Mouse (Mus musculus) liver, embryonic 13.5 days (tissue): Measurements from ENCODE around the gene Lag3. TPM values are rescaled to one million over a fixed set of nuclear protein-coding genes. Genes with fewer than 3 reads are reported as not detected.

Experiments
- ATAC-seq: fragments of 200-750 bp; cut with Nextera tagmentation; 2 replicates; pipeline ENCODE4 v1.8.0; 2017; ENCODE audit warnings: low read depth, mild to moderate bottlenecking, moderate number of reproducible peaks, moderate library complexity
- DNase-seq: peaks from one replicate; pipeline ENCODE4 v3.0.0; 2022
- H3K27ac ChIP-seq: fragments of 300-500 bp; sonication (generic); 2 replicates; pipeline ENCODE4 v1.5.1; 2015; ENCODE audit warnings: moderate library complexity, mild to moderate bottlenecking, inconsistent platforms
- H3K27me3 ChIP-seq: fragments of 300-500 bp; sonication (generic); 2 replicates; pipeline ENCODE4 v1.6.1; 2015; ENCODE audit warnings: mild to moderate bottlenecking, inconsistent platforms
- H3K36me3 ChIP-seq: fragments of 300-500 bp; sonication (generic); 2 replicates; pipeline ENCODE4 v1.6.1; 2015; ENCODE audit warnings: mild to moderate bottlenecking, inconsistent platforms
- H3K4me1 ChIP-seq: fragments of 300-500 bp; sonication (generic); replicated peaks from 2 replicates; pipeline ENCODE4 v1.6.1; 2015; ENCODE audit warnings: inconsistent platforms
- H3K4me2 ChIP-seq: fragments of 300-500 bp; sonication (generic); 2 replicates; pipeline ENCODE4 v1.6.1; 2015; ENCODE audit warnings: inconsistent platforms, mild to moderate bottlenecking, moderate library complexity
- H3K4me3 ChIP-seq: fragments of 300-500 bp; sonication (generic); replicated peaks from 2 replicates; pipeline ENCODE4 v1.5.1; 2015; ENCODE audit warnings: mild to moderate bottlenecking, inconsistent platforms
- H3K9ac ChIP-seq: fragments of 300-500 bp; sonication (generic); 2 replicates; pipeline ENCODE4 v1.6.1; 2015; ENCODE audit warnings: mild to moderate bottlenecking, inconsistent platforms
- H3K9me3 ChIP-seq: fragments of 300-500 bp; sonication (generic); replicated peaks from 2 replicates; pipeline ENCODE4 v1.6.1; 2016; ENCODE audit warnings: inconsistent platforms
- WGBS: fragments of 180-500 bp; shearing (Covaris S2); methylation state at CpG from one replicate; pipeline ENCODE4 v1.1.7; 2015; ENCODE audit not compliant: insufficient replicate concordance; 5-methylcytosine and 5-hydroxymethylcytosine counted together
- polyA plus RNA-seq: library from polyadenylated mRNA; unstranded; fragments of >200 nt; fragmentation: Nextera tagmentation; extraction: Ambion mirVana; gene quantifications from 2 replicates; pipeline ENCODE4 v1.2.1, GENCODE M21; 2015

Gene Lag3
- polyA plus RNA-seq, 1 experiment from 2014 or later: 0.18 TPM

DNA sequence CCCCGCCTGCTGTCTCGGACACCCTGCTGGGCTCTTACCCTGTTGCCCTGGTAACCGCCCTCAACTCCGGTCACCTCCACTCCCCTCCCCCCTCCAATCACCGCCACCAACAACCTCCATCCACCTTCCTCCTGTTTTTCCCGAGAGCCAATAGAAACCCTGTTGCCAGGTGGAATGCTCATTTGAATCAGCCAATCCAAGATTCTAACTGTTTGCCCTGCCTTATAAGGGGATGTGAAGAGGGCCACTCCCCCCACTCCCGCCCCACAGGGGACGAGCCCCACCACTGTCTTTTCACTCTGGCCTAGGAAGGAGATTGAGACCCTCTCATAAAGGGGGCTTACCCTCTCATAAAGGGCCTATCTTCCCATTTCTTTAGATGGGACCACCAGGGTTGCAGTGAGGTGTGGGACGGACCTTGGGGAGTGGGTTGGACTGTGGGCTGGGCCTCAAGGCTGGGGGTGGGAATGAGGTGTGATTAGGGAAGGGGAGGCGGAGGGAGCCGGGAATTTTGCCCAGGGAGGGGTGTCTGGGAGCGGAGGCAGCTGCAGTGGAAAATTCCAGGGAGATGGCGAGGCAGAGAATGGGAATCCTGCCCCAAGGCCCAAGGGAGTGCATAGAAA lies 8.3 kb upstream of the Lag3 start, which contains the start of gene Ptms:
Gene Ptms (minus strand): TSS at position 409 of the 623 bp plus-strand sequence.
- peak within 1 kb of the TSS; percentile 73 for H3K27ac ChIP-seq
- H3K4me1 ChIP-seq: peaks cover 54% of the 10 kb centered on the region
- no peak within 1 kb of the TSS for H3K4me3 ChIP-seq
- H3K9me3 ChIP-seq: no peaks in the 10 kb centered on the region
- H3K4me2 ChIP-seq: peak within 1 kb of the TSS; percentile 29; the same call in 1 of the 2 replicates
- no peak within 1 kb of the TSS for H3K9ac ChIP-seq
- DNase-seq (peak; percentile 33), ATAC-seq (peak; percentile 52)
- no peaks in the 10 kb centered on the region for H3K36me3 ChIP-seq
- peaks cover 73% of the 10 kb centered on the region for H3K27me3 ChIP-seq
- WGBS: 14% methylated on average over 13 of the region's 13 CpGs

DNA sequence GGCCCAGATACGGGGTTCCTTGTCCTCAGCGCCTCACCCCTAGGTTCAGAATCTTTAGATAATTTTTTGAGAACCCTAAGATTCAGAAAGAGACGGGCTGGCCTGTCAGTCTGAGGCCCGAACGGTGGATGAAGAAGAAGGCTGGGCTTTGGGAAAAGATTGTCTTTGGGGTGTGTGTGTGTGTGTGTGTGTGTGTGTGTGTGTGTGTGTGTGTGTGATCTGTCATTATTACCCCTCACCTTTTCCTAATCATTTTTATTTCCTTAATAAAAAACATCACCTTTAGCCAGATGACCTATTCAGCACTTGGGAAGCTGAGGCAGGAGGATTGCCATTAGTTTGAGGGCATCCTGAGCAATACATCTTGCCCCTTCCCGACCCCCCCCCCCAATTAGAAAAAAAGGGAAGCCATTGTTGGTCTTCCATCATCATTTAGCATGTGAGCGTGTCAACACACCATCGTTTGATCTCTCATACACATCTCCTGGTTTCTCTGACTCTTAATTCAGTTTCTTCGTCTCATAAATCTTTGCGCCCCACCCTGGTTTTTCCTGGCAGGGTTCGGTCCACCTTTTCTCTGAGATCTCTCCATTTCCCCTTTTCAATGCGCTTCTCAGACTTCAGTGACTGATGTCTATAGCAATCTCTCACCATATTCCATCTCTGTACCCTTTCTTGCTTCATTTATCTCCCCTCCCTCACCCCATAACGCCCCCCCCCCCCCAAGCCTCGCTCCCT lies 7.6 kb upstream of the Lag3 start:
- Histone ChIP-seq H3K4me1 (peaks cover 61% of the 10 kb centered on the region), H3K9me3 (no peaks in the 10 kb centered on the region), H3K9ac (no peak overlapping the region), H3K27ac (peak overlapping the region; percentile 54), H3K27me3 (peaks cover 81% of the 10 kb centered on the region), H3K4me3 (no peak overlapping the region), H3K36me3 (peaks cover 7% of the 10 kb centered on the region), H3K4me2 (peak overlapping the region; percentile 93; the same call in 1 of the 2 replicates)
- 23% methylated on average over 13 of the region's 14 CpGs for WGBS
- no peak for ATAC-seq
- DNase-seq: no peak

DNA sequence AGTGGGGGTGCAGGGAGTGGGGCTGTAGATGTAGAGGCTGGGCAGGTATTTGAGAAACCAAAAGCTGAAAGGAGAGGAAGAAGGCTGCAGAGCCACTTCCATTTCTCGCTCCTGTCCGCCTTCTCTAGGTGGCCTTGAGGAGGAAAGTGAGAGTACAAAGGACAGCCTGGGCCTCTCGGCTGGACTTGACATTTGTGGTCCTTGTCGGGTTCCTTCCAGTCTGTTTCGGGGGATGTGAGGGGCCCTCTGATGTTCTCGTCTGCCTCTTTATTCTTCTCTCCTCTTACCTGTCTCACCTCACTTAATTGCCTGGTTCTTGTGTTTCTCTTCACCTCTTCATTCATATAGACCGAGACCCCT lies 6.8 kb upstream of the Lag3 start:
- Histone ChIP-seq H3K4me3 (peak overlapping the region; percentile 72), H3K9ac (peak overlapping the region; percentile 31; the same call in 1 of the 2 replicates), H3K4me2 (peak overlapping the region; percentile 93), H3K9me3 (no peaks in the 10 kb centered on the region), H3K4me1 (peaks cover 69% of the 10 kb centered on the region), H3K36me3 (peaks cover 12% of the 10 kb centered on the region), H3K27me3 (peaks cover 88% of the 10 kb centered on the region), H3K27ac (peak overlapping the region; percentile 54)
- ATAC-seq (no peak), DNase-seq (no peak)
- WGBS: 18% methylated on average over 7 of the region's 7 CpGs

DNA sequence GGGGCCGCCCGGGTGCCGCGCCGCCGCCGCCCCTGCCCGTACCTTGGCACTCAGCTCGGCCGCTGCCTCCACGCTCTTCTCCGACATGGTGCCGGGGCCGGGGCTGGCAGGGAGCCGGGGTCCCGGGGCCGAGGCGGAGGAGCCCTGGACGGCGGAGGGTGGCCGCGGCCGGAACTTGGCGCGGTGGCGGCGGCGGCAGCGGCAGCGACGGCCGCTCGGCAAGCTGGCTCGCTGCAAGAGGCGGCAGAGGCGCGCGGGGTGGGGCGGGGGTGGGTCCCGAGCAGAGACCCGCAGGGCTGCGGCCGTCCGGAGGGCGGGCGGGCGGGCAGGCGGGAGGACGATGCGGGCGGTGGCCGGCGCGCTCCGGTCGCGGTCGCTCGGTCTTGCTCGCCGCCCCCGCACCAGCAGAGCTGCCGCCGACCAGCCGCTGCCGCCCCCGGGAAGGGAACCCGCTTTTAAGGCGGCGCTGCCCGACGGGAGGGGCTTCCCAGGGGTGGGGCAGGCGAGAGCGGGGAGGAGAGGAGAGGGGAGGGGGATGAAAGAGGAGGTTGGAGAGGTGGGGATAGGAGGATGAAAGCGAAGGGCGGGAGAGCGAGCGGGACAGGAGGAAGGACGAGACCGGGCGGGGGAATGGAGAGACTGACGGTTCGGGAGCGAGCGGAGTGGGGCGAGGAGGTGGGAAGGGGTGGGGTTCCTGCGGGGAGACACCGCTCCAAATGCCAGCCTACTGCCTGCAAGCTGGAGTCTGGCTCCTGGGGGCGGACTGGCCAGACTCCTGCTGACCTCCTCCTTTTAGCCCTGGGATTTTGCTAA lies 6.2 kb upstream of the Lag3 start:
- Histone ChIP-seq H3K9me3 (no peaks in the 10 kb centered on the region), H3K9ac (peak overlapping the region; percentile 81), H3K27ac (peak overlapping the region; percentile 88), H3K4me3 (peak overlapping the region; percentile 72), H3K36me3 (peaks cover 12% of the 10 kb centered on the region), H3K27me3 (peaks cover 90% of the 10 kb centered on the region), H3K4me2 (peak overlapping the region; percentile 93), H3K4me1 (peaks cover 72% of the 10 kb centered on the region)
- WGBS: 1% methylated on average over 47 of the region's 89 CpGs
- DNase-seq (peak; percentile 44), ATAC-seq (peak; percentile 52)

DNA sequence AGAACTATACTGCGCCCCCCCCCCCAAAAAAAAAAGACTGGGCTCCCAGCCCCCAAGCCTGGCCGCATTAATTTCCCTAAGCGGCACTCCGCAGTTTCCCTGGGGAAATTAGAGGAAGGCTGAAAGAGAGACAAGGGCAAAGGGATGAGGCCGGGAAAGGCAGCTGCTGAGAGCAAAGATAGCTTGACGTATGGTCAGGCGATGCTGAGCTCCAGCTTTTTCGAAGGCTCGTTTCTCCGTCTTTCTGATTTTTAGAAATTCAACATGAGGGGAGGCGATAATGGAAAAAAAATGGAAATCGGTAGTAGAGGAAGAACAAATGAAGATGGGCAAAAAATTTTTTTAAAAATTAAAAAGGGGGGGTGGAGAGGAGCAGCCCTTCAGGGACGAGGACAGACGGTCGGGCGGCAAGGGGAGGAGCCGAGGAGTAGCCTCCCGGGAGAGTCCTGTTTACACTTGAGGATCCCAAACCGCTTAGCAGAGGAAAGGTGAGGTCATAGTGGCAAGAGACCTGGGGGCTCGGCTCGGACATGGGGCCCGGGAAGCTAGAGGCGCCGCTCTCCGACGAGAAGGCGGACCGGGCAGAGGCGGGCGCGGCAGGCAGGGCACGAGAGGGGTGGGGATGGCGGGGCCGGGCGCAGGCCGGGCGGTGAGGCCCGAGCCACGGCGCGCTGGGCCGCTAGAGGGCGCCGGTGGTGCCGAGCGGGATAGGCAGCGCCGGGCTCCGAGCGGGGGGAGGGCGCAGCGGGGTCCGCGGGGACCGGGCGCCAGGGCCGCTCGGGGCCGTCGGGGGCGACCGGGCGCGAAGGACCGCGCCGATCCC lies 5.4 kb upstream of the Lag3 start:
- Histone ChIP-seq H3K4me3 (peak overlapping the region; percentile 72), H3K36me3 (peaks cover 12% of the 10 kb centered on the region), H3K4me1 (peaks cover 72% of the 10 kb centered on the region), H3K4me2 (peak overlapping the region; percentile 93), H3K27ac (peak overlapping the region; percentile 88), H3K9ac (peak overlapping the region; percentile 81), H3K9me3 (no peaks in the 10 kb centered on the region), H3K27me3 (peaks cover 96% of the 10 kb centered on the region)
- 3% methylated on average over 48 of the region's 67 CpGs for WGBS
- peak; percentile 73 for DNase-seq
- ATAC-seq: peak; percentile 75

DNA sequence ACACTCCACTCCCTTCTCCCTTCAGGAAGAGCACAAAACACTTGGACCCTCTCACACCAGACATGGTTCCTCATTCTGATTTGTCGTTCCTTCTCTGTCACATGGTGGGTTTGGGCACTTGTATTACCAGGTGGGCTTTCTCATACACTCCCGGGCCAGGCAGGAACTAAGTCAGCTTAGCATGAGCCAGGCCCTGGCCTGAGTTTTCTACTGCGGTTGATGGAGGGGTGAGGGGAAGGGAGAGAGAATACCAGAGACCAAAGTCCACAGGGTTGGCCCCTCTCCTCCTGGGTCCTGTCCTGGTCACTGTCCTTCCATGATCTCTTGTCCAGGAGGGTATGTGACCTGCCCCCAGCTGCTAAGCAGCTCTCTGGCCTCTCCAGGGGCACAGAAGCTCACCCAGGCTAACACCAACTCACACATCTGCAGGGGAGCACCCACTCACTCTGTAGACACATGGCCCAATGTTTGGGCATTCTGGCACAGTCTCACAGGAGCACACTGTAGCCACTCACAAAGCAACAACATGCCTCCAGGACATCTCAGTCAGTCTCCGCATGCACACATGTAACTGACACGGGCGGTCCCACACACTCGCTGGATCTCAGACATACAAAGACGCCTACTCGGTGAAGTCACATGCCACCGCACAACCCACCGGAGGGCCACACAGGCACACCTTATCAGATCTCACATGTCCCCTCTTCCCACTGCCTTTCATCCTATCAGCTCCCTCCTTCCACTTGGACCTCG lies 4.6 kb upstream of the Lag3 start:
- 17% methylated on average over 12 of the region's 12 CpGs for WGBS
- H3K4me3 ChIP-seq: peak overlapping the region; percentile 72
- DNase-seq (no peak), ATAC-seq (no peak)
- peaks cover 12% of the 10 kb centered on the region for H3K36me3 ChIP-seq
- H3K4me1 ChIP-seq: peaks cover 72% of the 10 kb centered on the region
- H3K9ac ChIP-seq: peak overlapping the region; percentile 81
- H3K4me2 ChIP-seq: peak overlapping the region; percentile 93
- peak overlapping the region; percentile 29 for H3K27ac ChIP-seq
- no peaks in the 10 kb centered on the region for H3K9me3 ChIP-seq
- H3K27me3 ChIP-seq: peaks cover 96% of the 10 kb centered on the region

DNA sequence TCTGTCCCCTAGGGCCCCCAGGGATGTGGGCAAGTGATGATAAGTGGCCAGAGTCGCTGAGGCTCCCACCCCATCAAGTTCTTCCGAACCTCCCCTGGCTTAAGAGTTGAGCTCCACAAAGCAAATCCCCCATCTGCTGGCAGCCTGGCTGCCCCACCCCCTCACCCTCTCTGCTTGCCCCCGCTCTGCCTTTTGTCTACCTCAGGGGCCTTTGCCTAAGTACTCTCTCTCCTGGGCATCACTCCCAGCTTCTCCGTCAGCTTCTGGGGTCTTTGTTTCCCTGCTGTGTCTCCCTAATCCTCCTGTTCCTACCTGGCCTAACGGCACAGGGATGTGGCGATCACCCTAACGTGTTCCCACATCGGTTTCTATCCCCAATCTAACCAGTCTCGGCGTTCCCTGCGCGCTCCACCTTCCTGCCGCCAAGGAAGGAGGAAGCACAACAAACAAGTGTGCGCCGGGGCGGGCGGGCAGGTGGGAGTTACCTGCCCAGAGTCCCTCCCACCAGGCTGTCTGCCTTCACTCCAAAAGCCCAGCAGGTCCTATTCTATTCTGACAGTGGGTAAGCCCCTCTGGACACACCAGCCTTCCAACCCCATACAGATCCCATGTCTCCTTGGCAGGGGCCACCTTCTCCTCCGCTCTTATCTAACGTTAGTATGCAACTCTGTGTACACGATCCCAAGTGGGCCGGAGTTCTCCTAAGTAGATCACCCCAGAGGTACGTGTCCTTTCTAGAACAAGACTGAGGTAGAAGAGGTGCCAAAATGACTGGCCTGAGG lies 3.8 kb upstream of the Lag3 start:
- peaks cover 12% of the 10 kb centered on the region for H3K36me3 ChIP-seq
- 0 out of 2 replicates have a peak overlapping the region, but pooled peaks have one; percentile 81 for H3K9ac ChIP-seq
- no peak overlapping the region for H3K27ac ChIP-seq
- DNase-seq (no peak), ATAC-seq (no peak)
- H3K9me3 ChIP-seq: no peaks in the 10 kb centered on the region
- peak overlapping the region; percentile 72 for H3K4me3 ChIP-seq
- 35% methylated on average over 21 of the region's 22 CpGs for whole genome bisulfite sequencing
- H3K27me3 ChIP-seq: peaks cover 96% of the 10 kb centered on the region
- peak overlapping the region; percentile 93 for H3K4me2 ChIP-seq
- H3K4me1 ChIP-seq: peaks cover 64% of the 10 kb centered on the region

DNA sequence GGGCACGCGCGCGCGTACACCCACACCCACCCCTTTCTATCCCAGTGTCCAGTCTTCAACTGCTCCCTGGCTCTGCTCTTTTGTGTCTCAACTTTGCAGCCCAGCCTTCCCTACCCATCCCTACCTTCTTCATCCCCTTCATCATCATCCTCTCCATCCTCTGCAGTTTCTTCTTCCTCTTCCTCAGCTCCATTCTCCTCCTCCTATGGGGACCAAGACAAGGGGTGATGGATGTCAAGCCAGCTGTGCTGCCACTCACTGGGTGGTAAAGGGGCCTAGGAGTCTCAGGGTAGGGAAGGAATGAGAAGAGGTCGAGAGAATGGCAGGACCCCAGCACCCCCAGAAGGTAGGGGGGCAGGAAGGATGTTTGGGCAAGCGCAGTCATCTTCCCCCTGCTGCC lies 3.0 kb upstream of the Lag3 start:
- H3K27me3 ChIP-seq: peaks cover 96% of the 10 kb centered on the region
- H3K4me1 ChIP-seq: peaks cover 62% of the 10 kb centered on the region
- 69% methylated on average over 7 of the region's 7 CpGs for WGBS

DNA sequence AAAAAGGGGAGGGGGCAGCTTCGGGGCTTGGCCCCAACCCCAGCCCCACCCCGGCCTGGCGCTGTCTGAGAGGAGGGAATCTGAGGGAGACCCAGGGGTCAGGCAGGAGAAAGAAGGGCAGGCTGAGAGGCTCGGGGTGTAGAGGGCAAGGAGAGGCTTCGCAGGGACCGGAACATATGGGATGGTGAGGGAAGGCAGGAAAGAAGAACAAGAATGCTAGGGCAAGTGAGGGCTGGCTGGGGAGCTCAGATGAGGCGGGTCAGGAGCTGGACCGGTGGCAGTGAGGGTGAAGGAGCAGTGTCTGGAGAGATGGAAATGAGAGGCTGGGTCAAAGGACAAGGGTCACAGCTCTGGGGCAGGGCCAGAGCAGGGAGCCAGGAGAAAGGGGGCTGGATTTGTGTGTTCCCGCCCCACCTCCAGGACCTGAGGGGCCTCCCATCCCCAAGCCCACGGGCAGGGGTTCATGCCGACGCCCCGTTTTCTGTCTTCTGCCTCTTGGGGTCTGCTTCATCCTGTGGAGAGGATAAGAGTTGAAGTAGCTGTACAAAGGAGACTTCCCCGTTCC lies 2.3 kb upstream of the Lag3 start:
- H3K4me3 ChIP-seq: no peak overlapping the region
- peaks cover 96% of the 10 kb centered on the region for H3K27me3 ChIP-seq
- WGBS: 69% methylated on average over 14 of the region's 14 CpGs
- H3K36me3 ChIP-seq: peaks cover 12% of the 10 kb centered on the region
- H3K27ac ChIP-seq: no peak overlapping the region
- H3K9ac ChIP-seq: no peak overlapping the region; the same call in 1 of the 2 replicates
- no peak overlapping the region for H3K4me2 ChIP-seq
- DNase-seq (no peak), ATAC-seq (no peak)
- peaks cover 56% of the 10 kb centered on the region for H3K4me1 ChIP-seq
- H3K9me3 ChIP-seq: no peaks in the 10 kb centered on the region

More for the DNA sequence above, 3.0 kb upstream of the Lag3 start:
- Histone ChIP-seq H3K9ac (no peak overlapping the region), H3K4me2 (no peak overlapping the region), H3K36me3 (peaks cover 12% of the 10 kb centered on the region), H3K27ac (no peak overlapping the region), H3K9me3 (no peaks in the 10 kb centered on the region), H3K4me3 (no peak overlapping the region)
- ATAC-seq (no peak), DNase-seq (no peak)
